Mouse (Mus musculus) neutrophil, adult 5-6 weeks (primary cell): ENCODE data around the gene Gm28053. TPM values are rescaled to one million over a fixed set of nuclear protein-coding genes. Genes with fewer than 3 reads are reported as not detected.

Experiments
- ATAC-seq: fragments of 151-379, 151-347 bp; 2 replicates; pipeline ENCODE4 v1.8.0; 2017; ENCODE audit warnings: mild to moderate bottlenecking, moderate TSS enrichment; ENCODE audit not compliant: insufficient number of reproducible peaks, poor library complexity, low FRiP score, severe bottlenecking; ENCODE audit errors: extremely low read depth
- total RNA-seq: library from RNA; stranded (forward); fragments of 200-1000 nt; gene quantifications from 2 replicates; pipeline ENCODE4 v1.2.3, GENCODE M21; 2017

The Gm28053 gene
- total RNA-seq, 1 experiment from 2014 or later, result 34.2 TPM

GRCm38 (mm10) chr6:48737053-48737452 lies 18.6 kb downstream of the Gm28053 start:
- no peak for ATAC-seq

- ATAC-seq, result no peak
These were observed 19.3 kb downstream of the Gm28053 start for GRCm38 (mm10) chr6:48737688-48738087.

GRCm38 (mm10) chr6:48738961-48739779 lies 20.8 kb downstream of the Gm28053 start, which contains the start of gene Gimap1:
Gene Gimap1, plus strand, starts transcription at chr6:48739054.
- peak; percentile 71; the same call in 1 of the 2 replicates for ATAC-seq

- no peak for ATAC-seq
These were observed 21.3 kb downstream of the Gm28053 start for GRCm38 (mm10) chr6:48739780-48740055.

- no peak for ATAC-seq
These were observed 22.2 kb downstream of the Gm28053 start for GRCm38 (mm10) chr6:48740501-48741169.

GRCm38 (mm10) chr6:48741273-48741672 lies 22.9 kb downstream of the Gm28053 start:
- no peak for ATAC-seq

- no peak for ATAC-seq
These were observed 23.4 kb downstream of the Gm28053 start for GRCm38 (mm10) chr6:48741711-48742206.

- ATAC-seq, result no peak
These were observed 24.3 kb downstream of the Gm28053 start for GRCm38 (mm10) chr6:48742422-48743351.

- ATAC-seq, result no peak
These were observed 27.1 kb downstream of the Gm28053 start for GRCm38 (mm10) chr6:48745490-48745889.

GRCm38 (mm10) chr6:48745959-48746889 lies 27.8 kb downstream of the Gm28053 start, which contains the start of gene Gimap5:
Gene Gimap5, plus strand, starts transcription at chr6:48746197.
- peak; percentile 57 for ATAC-seq

- peak; percentile 39; the same call in 1 of the 2 replicates for ATAC-seq
These were observed 28.9 kb downstream of the Gm28053 start for GRCm38 (mm10) chr6:48747091-48747966.

GRCm38 (mm10) chr6:48763567-48764270 lies 45.3 kb downstream of the Gm28053 start:
- ATAC-seq, result no peak

- no peak for ATAC-seq
These were observed 46.1 kb downstream of the Gm28053 start for GRCm38 (mm10) chr6:48764496-48764895.

GRCm38 (mm10) chr6:48768178-48768869 lies 49.9 kb downstream of the Gm28053 start:
- peak; percentile 52; the same call in 1 of the 2 replicates for ATAC-seq

GRCm38 (mm10) chr6:48768933-48769332 lies 50.5 kb downstream of the Gm28053 start:
- no peak for ATAC-seq

- peak; percentile 50; the same call in 1 of the 2 replicates for ATAC-seq
These were observed 52.3 kb downstream of the Gm28053 start, which contains the start of gene Gimap3 for GRCm38 (mm10) chr6:48770696-48771095. Gene Gimap3, minus strand, starts transcription at chr6:48770851.
